19 mouse cellular contexts compared by ENCODE assay signal in genomic region chr13:94258530-94258929, GRCm38 (mm10). TPM values are rescaled to one million over a fixed set of nuclear protein-coding genes. Genes with fewer than 3 reads are reported as not detected.
DNase-seq lines count a peak whose midpoint lies in the region; ATAC-seq and TF ChIP-seq lines count a peak whose summit lies in the region.
"Had no signal": no experiment of that assay in that cellular context is flagged by ENCODE, and none has a peak within 500 bp of the region (broad histone marks: within the 10 kb centered on the region; RNA-seq: fewer than 3 reads in every experiment).

No protein-coding gene starts in this region.

- WGBS in kidney, embryonic 15.5 days = 83% methylated on average over 6 of the region's 6 CpGs
- 77% methylated on average over 6 of the region's 6 CpGs for WGBS in liver, embryonic 12.5 days (ENCODE audit: insufficient replicate concordance)
- WGBS in small intestine, adult 2 months = 29% methylated on average over 6 of the region's 6 CpGs
- WGBS in lung, adult 2 months = 88% methylated on average over 6 of the region's 6 CpGs

- H3K9ac ChIP-seq in kidney, embryonic 15.5 days = no peak overlapping the region
- no peak overlapping the region for H3K9ac ChIP-seq in liver, embryonic 12.5 days
- H3K9ac ChIP-seq: embryonic facial prominence, embryonic 13.5 days; forebrain, embryonic 12.5 days had no signal

- TF ChIP-seq POLR2A in small intestine, adult 2 months (IDR thresholded peaks at IDR 0.05; ENCODE audit: low read depth, low read length) = no peak
- TF ChIP-seq POLR2A in lung, adult 2 months (IDR thresholded peaks at IDR 0.05; ENCODE audit: borderline replicate concordance, extremely low read depth, low read depth, low read length) = no peak

- peak; percentile 22 for DNase-seq in kidney, adult 11 months
- DNase-seq in kidney, postnatal 25 days = peak; percentile 25 to 47
- no peak for DNase-seq in kidney, postnatal 10 days
- no peak for DNase-seq in lung, adult 2 months
- DNase-seq: adrenal gland, postnatal 10 days; cerebellum, adult 11-12 months; cerebellum, adult 9-10 months; cerebellum, postnatal 36 days; gastrocnemius, postnatal 10 days; heart, adult 18-20 months; heart, postnatal 10 days; heart, postnatal 4 days had no signal

- no peak overlapping the region for H3K4me3 ChIP-seq in kidney, embryonic 15.5 days (replicated peaks)
- no peak overlapping the region for H3K4me3 ChIP-seq in liver, embryonic 12.5 days
- H3K4me3 ChIP-seq in small intestine, adult 2 months (ENCODE audit: low read depth, low read length) = no peak overlapping the region
- no peak overlapping the region for H3K4me3 ChIP-seq in lung, adult 2 months (replicated peaks; ENCODE audit: extremely low read depth, low read depth, low read length)
- H3K4me3 ChIP-seq: embryonic facial prominence, embryonic 13.5 days; forebrain, embryonic 12.5 days; heart, embryonic 10.5 days had no signal

- no peak for TF ChIP-seq CTCF in small intestine, adult 2 months (IDR thresholded peaks at IDR 0.05; ENCODE audit: extremely low read depth, insufficient read length, insufficient replicate concordance, low read depth, low read length)
- no peak for TF ChIP-seq CTCF in lung, adult 2 months (IDR thresholded peaks at IDR 0.05; ENCODE audit: insufficient read depth, low read length)

- H3K4me1 ChIP-seq in kidney, embryonic 15.5 days = peaks cover 6% of the 10 kb centered on the region; the same call in 1 of the 2 replicates
- peaks cover 69% of the 10 kb centered on the region for H3K4me1 ChIP-seq in liver, embryonic 12.5 days
- peaks cover 24% of the 10 kb centered on the region for H3K4me1 ChIP-seq in small intestine, adult 2 months (ENCODE audit: control insufficient read depth, insufficient read depth, insufficient read length, low read length)
- peaks cover 5% of the 10 kb centered on the region; the same call in 1 of the 2 replicates for H3K4me1 ChIP-seq in lung, adult 2 months (ENCODE audit: control insufficient read depth, insufficient read depth, low read length)

- no peak for ATAC-seq in kidney, embryonic 15.5 days (replicated peaks; ENCODE audit: low FRiP score)
- no peak for ATAC-seq in liver, embryonic 12.5 days
- ATAC-seq: forebrain, embryonic 16.5 days had no signal

- no peaks in the 10 kb centered on the region for H3K9me3 ChIP-seq in kidney, embryonic 15.5 days (replicated peaks)
- no peaks in the 10 kb centered on the region for H3K9me3 ChIP-seq in liver, embryonic 12.5 days (replicated peaks)
- H3K9me3 ChIP-seq: embryonic facial prominence, embryonic 13.5 days; forebrain, embryonic 12.5 days; heart, embryonic 10.5 days had no signal

- no peaks in the 10 kb centered on the region for H3K36me3 ChIP-seq in kidney, embryonic 15.5 days
- no peaks in the 10 kb centered on the region for H3K36me3 ChIP-seq in liver, embryonic 12.5 days
- H3K36me3 ChIP-seq in small intestine, adult 2 months (ENCODE audit: control insufficient read depth, insufficient read depth, low read length) = no peaks in the 10 kb centered on the region
- H3K36me3 ChIP-seq: embryonic facial prominence, embryonic 13.5 days; forebrain, embryonic 12.5 days; heart, embryonic 10.5 days had no signal

- no peaks in the 10 kb centered on the region for H3K27me3 ChIP-seq in kidney, embryonic 15.5 days
- H3K27me3 ChIP-seq in liver, embryonic 12.5 days (replicated peaks) = no peaks in the 10 kb centered on the region
- no peaks in the 10 kb centered on the region for H3K27me3 ChIP-seq in small intestine, adult 2 months (ENCODE audit: control insufficient read depth, insufficient read depth, low read length)
- H3K27me3 ChIP-seq: embryonic facial prominence, embryonic 13.5 days; forebrain, embryonic 12.5 days had no signal

- no peak overlapping the region for H3K27ac ChIP-seq in kidney, embryonic 15.5 days
- H3K27ac ChIP-seq in liver, embryonic 12.5 days = peak overlapping the region; percentile 26; the same call in 1 of the 2 replicates
- peak overlapping the region; percentile 88 for H3K27ac ChIP-seq in small intestine, adult 2 months (ENCODE audit: insufficient read depth, low read depth, low read length)
- H3K27ac ChIP-seq: embryonic facial prominence, embryonic 13.5 days; forebrain, embryonic 12.5 days; heart, embryonic 10.5 days had no signal

- no peak overlapping the region for H3K4me2 ChIP-seq in kidney, embryonic 15.5 days
- peak overlapping the region; percentile 41; the same call in 1 of the 2 replicates for H3K4me2 ChIP-seq in liver, embryonic 12.5 days
- H3K4me2 ChIP-seq: embryonic facial prominence, embryonic 13.5 days; forebrain, embryonic 12.5 days had no signal

RNA-seq across cellular contexts. Expression of gene Scamp1, which starts 27.1 kb away (rescaled TPM):
- polyA plus RNA-seq in kidney, embryonic 15.5 days (2015; fragmentation: Nextera tagmentation; extraction: Ambion mirVana) = 33.2 and 33.9 TPM in 2 replicates
- polyA plus RNA-seq in liver, embryonic 12.5 days (2016; fragmentation: Nextera tagmentation; extraction: Ambion mirVana) = 11.7 TPM in 2 replicates
- 5.7 and 7.9 TPM in 2 replicates for polyA plus RNA-seq in small intestine, adult 2 months (2012; rRNA removed)
- 19.9 and 29.2 TPM in 2 replicates for polyA plus RNA-seq in lung, adult 2 months (2012; rRNA removed)

Comparison
In these comparisons a context has a peak if more than half of its experiments do, and no peak if none do; other contexts are left out.
1. DNase-seq: peak in kidney, adult 11 months (single experiment) and kidney, postnatal 25 days (2 of 2); none in kidney, postnatal 10 days (single experiment) and lung, adult 2 months (single experiment).